Mouse (Mus musculus) mammary gland, adult 2 months (tissue): Measurements from ENCODE around the gene Gorab. TPM values are rescaled to one million over a fixed set of nuclear protein-coding genes. Genes with fewer than 3 reads are reported as not detected.

Source experiments
- polyA plus RNA-seq: library from polyadenylated mRNA; depleted of rRNA; stranded (reverse); fragments of >200 nt; gene quantifications from 2 replicates; pipeline ENCODE4 v1.2.3, GENCODE M21; 2012; ENCODE audit warnings: low replicate concordance; rRNA removed

The Gorab gene
- 1.0 and 2.1 TPM in 2 replicates for polyA plus RNA-seq

GRCm38 (mm10) chr1:163403498-163404126, at the start of gene Gorab:
Gene Gorab (minus strand): TSS chr1:163403669.

Other genes with a start within 250 kb of the Gorab start
- 13.9 and 26.7 TPM in 2 replicates for gene Prrx1, start 90.0 kb downstream of the Gorab start, polyA plus RNA-seq